Mouse (Mus musculus) midbrain, embryonic 11.5 days (tissue): ENCODE measurements at regions not wholly inside any gene's neighbourhood (a gene's known extent, or its start where the extent isn't known, plus 50 kb on each side); places are given as distances from the start of the nearest gene placed in this dataset.

Experiments
- ATAC-seq: fragments of 200-750 bp; cut with Nextera tagmentation; 2 replicates; pipeline ENCODE4 v1.8.0; 2017; ENCODE audit warnings: moderate TSS enrichment, moderate library complexity; ENCODE audit not compliant: low FRiP score
- DNase-seq: peaks from one replicate; pipeline ENCODE4 v3.0.0; 2015; ENCODE audit warnings: low spot score; ENCODE audit errors: missing footprints
- H3K27ac ChIP-seq: fragments of 300-500 bp; sonication (generic); 2 replicates; pipeline ENCODE4 v1.5.1; 2014; ENCODE audit warnings: low read depth, low read length
- H3K27me3 ChIP-seq: fragments of 300-500 bp; sonication (generic); 2 replicates; pipeline ENCODE4 v1.6.1; 2014; ENCODE audit warnings: mild to moderate bottlenecking, low read length, moderate library complexity, mixed read lengths; ENCODE audit not compliant: control insufficient read depth, insufficient read depth
- H3K36me3 ChIP-seq: fragments of 300-500 bp; sonication (generic); 2 replicates; pipeline ENCODE4 v1.6.1; 2014; ENCODE audit warnings: mild to moderate bottlenecking, low read length, moderate library complexity, mixed read lengths; ENCODE audit not compliant: control insufficient read depth, insufficient read depth
- H3K4me1 ChIP-seq: fragments of 300-500 bp; sonication (generic); 2 replicates; pipeline ENCODE4 v1.6.1; 2014; ENCODE audit warnings: low read length; ENCODE audit not compliant: control insufficient read depth, insufficient read depth
- H3K4me2 ChIP-seq: fragments of 300-500 bp; sonication (generic); 2 replicates; pipeline ENCODE4 v1.6.1; 2014; ENCODE audit warnings: mild to moderate bottlenecking, moderate library complexity
- H3K4me3 ChIP-seq: fragments of 300-500 bp; sonication (generic); 2 replicates; pipeline ENCODE4 v1.5.1; 2014; ENCODE audit warnings: low read depth, low read length
- H3K9ac ChIP-seq: fragments of 300-500 bp; sonication (generic); 2 replicates; pipeline ENCODE4 v1.6.1; 2014; ENCODE audit warnings: low read length
- H3K9me3 ChIP-seq: fragments of 300-500 bp; sonication (generic); 2 replicates; pipeline ENCODE4 v1.6.1; 2016; ENCODE audit warnings: low read length; ENCODE audit not compliant: control insufficient read depth
- WGBS: fragments of 180-500 bp; shearing (Covaris S2); extraction: QIAGEN DNeasy Blood & Tissue Kit; methylation state at CpG from one replicate; pipeline ENCODE4 v1.1.7; 2014; 5-methylcytosine and 5-hydroxymethylcytosine counted together

GRCm38 (mm10) chr4:29482407-29482806, 669.5 kb downstream of the Epha7 start:
- Histone ChIP-seq H3K9me3 (no peaks in the 10 kb centered on the region), H3K27me3 (no peaks in the 10 kb centered on the region), H3K9ac (no peak overlapping the region), H3K4me1 (no peaks in the 10 kb centered on the region), H3K36me3 (no peaks in the 10 kb centered on the region), H3K27ac (no peak overlapping the region), H3K4me3 (no peak overlapping the region), H3K4me2 (no peak overlapping the region)
- DNase-seq (no peak), ATAC-seq (no peak)
- WGBS: 86% methylated on average over 2 of the region's 2 CpGs

- DNase-seq: no peak
- H3K36me3 ChIP-seq: no peaks in the 10 kb centered on the region
- H3K27me3 ChIP-seq: no peaks in the 10 kb centered on the region
- H3K9ac ChIP-seq: no peak overlapping the region
- no peaks in the 10 kb centered on the region for H3K9me3 ChIP-seq
- no peak overlapping the region for H3K4me3 ChIP-seq
- WGBS: 83% methylated on average over 1 of the region's 1 CpGs
- no peaks in the 10 kb centered on the region for H3K4me1 ChIP-seq
- H3K4me2 ChIP-seq: no peak overlapping the region
- ATAC-seq: no peak
- H3K27ac ChIP-seq: no peak overlapping the region
Observed at GRCm38 (mm10) chr4:29500844-29501243, 687.9 kb downstream of the Epha7 start.

GRCm38 (mm10) chr4:29525051-29525450, 712.1 kb downstream of the Epha7 start:
- H3K4me3 ChIP-seq: no peak overlapping the region
- no peaks in the 10 kb centered on the region for H3K36me3 ChIP-seq
- WGBS: 54% methylated on average over 4 of the region's 4 CpGs
- DNase-seq (no peak), ATAC-seq (no peak)
- no peak overlapping the region for H3K9ac ChIP-seq
- no peaks in the 10 kb centered on the region for H3K9me3 ChIP-seq
- H3K27ac ChIP-seq: no peak overlapping the region
- H3K4me1 ChIP-seq: no peaks in the 10 kb centered on the region
- H3K4me2 ChIP-seq: no peak overlapping the region
- H3K27me3 ChIP-seq: no peaks in the 10 kb centered on the region

- no peak overlapping the region for H3K4me3 ChIP-seq
- ATAC-seq: no peak
- no peaks in the 10 kb centered on the region for H3K27me3 ChIP-seq
- no peaks in the 10 kb centered on the region for H3K4me1 ChIP-seq
- no peak overlapping the region for H3K4me2 ChIP-seq
- 86% methylated on average over 5 of the region's 5 CpGs for WGBS
- H3K36me3 ChIP-seq: no peaks in the 10 kb centered on the region
- no peak overlapping the region for H3K27ac ChIP-seq
- H3K9me3 ChIP-seq: no peaks in the 10 kb centered on the region
- no peak for DNase-seq
- H3K9ac ChIP-seq: no peak overlapping the region
Observed at GRCm38 (mm10) chr4:29525769-29526658, 713.1 kb downstream of the Epha7 start.
